Mouse (Mus musculus) lung, postnatal 0 days (tissue): ENCODE data around the gene Pkd1l3.

Source experiments
- CTCF ChIP-seq: IDR thresholded peaks from 2 replicates; pipeline ENCODE4 v1.5.1; 2016; ENCODE audit warnings: antibody characterized with exemption, mild to moderate bottlenecking
- EP300 ChIP-seq: IDR thresholded peaks from 2 replicates; pipeline ENCODE4 v1.6.1; 2016; ENCODE audit warnings: antibody characterized with exemption, mild to moderate bottlenecking, control low read depth

DNA sequence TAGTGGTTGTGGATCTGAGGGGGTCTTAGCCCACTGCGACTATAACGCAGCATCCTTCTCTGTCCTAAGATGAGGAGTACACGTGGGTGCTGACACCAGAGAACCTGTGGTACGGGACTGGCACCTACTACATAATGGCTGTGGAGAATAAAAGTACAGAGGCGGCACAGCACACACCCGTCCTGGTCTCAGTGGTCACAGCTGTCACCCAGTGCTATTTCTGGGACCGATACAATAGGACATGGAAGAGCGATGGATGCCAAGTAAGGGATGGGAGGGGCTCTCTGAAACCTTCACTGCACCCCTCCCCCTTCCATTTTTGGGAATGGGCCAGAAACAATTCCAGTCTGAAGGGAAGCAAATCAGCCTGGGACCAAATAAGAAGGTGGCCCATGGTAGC, 20.8 kb downstream of the Pkd1l3 start:
- no peak for TF ChIP-seq EP300
- no peak for TF ChIP-seq CTCF
